Mouse (Mus musculus): Measurements from ENCODE around the gene Usp6nl. TPM values are rescaled to one million over a fixed set of nuclear protein-coding genes. Genes with fewer than 3 reads are reported as not detected.

The Usp6nl gene
- polyA plus RNA-seq, 1 experiment from 2014 or later: 11.8 TPM

DNA sequence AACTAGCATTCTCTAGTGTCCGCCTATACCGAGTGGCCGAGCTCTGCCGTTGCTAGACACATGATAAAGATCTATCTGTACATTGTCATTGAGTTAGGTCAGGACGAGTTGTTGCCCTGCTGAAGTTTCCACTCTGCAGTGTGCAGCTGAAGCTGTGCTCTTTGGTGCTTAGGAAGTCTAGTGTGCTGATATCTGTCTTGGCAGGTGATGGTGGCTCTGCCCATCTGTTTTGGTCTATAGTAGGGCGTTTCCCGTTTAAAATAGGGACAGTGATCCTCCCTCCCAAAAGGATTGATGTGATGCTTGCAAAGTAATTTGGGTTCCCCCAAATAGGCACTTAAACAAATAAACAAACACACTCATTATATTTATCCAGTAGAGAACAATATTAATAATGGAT lies 82.2 kb downstream of the Usp6nl start:
- no peak overlapping the region for H3K27ac ChIP-seq
- 0 out of 2 replicates have a peak, but pooled peaks cover 9% of the 10 kb centered on the region for H3K4me1 ChIP-seq (replicated peaks)
- H3K27me3 ChIP-seq (replicated peaks): no peaks in the 10 kb centered on the region
- H3K4me2 ChIP-seq (replicated peaks): no peak overlapping the region
- 66% methylated on average over 7 of the region's 7 CpGs for WGBS
- H3K4me3 ChIP-seq (replicated peaks): no peak overlapping the region
- no peak overlapping the region for H3K9ac ChIP-seq
- H3K36me3 ChIP-seq: no peaks in the 10 kb centered on the region
- ATAC-seq: no peak
- H3K9me3 ChIP-seq: no peaks in the 10 kb centered on the region

DNA sequence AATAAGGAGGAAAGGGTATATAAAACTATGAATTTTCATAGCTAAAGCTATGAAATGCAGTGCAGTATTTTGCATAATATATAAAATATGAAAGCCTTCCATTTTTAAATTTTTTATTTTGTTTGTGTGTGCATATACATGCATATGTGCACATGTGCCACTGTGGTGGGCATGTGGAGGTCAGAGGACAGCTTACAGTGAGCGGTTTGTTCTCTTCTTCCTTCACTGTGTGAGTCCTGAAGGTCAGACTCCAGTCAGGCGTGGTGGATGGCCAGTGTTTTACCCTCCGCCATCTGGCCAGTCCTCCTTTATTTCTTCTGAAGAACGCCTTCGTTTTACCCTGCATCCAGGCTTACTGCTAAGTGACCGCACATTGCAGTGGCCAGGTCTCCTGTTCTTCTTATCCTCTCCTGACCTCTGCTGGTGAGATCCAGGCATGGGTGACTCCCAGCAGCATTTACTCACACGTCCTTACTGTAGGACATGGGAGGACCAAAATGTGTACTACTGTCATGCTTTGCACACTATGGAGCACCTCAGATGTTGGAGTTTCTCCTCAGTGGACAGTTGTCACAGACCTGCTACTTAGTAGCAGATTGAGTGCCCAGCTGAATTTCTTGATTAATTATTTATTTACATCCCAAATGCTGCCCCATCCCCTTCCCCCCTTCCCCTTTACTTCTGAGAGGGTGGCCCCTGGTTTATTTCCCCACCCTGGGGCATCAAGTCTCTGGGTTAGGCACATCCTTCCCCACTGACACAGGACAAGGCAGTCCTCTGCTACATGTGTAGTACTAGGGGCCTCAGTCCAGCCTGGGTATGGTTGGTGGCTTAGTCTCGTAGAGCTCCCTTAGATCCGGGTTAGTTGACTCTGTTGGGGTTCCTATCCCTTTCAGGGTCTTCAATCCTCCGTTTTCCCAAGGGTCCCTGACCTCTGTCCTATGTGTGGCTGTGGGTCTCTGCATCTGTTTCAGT lies 82.9 kb downstream of the Usp6nl start:
- no peak overlapping the region for H3K4me3 ChIP-seq (replicated peaks)
- no peak overlapping the region for H3K27ac ChIP-seq
- ATAC-seq: peak; percentile 62
- H3K36me3 ChIP-seq: no peaks in the 10 kb centered on the region
- no peak overlapping the region for H3K4me2 ChIP-seq (replicated peaks)
- no peaks in the 10 kb centered on the region for H3K27me3 ChIP-seq (replicated peaks)
- H3K9me3 ChIP-seq: no peaks in the 10 kb centered on the region
- 39% methylated on average over 10 of the region's 10 CpGs for WGBS
- H3K9ac ChIP-seq: no peak overlapping the region
- 0 out of 2 replicates have a peak, but pooled peaks cover 9% of the 10 kb centered on the region for H3K4me1 ChIP-seq (replicated peaks)

DNA sequence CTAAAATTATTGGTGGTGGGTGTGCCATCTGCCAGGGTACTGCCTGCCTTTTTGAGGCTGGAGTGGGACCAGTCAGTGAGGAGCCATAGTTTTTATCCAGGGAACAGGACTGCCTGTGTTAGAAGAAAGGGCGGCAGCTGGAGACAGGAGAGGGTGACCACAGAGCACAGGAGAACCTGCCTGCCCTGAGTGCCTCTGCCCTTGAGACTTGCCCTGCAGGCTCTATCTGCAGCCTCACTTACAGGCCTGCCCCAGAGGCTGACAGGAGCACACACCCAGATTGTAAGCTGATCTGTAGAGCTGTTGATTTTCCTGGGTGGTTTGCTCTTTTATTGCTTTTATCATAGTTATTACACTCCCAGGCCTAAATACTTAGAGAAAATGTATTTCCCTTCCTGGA lies 85.2 kb downstream of the Usp6nl start:
- ATAC-seq: peak; percentile 93
- peak overlapping the region; percentile 80 for H3K27ac ChIP-seq

GRCm38 (mm10) chr2:6412645-6413044 lies 90.2 kb downstream of the Usp6nl start:
- no peaks in the 10 kb centered on the region for H3K9me3 ChIP-seq
- H3K4me2 ChIP-seq (replicated peaks): no peak overlapping the region
- H3K4me1 ChIP-seq (replicated peaks): 0 out of 2 replicates have a peak, but pooled peaks cover 3% of the 10 kb centered on the region
- WGBS: 75% methylated on average over 1 of the region's 1 CpGs
- H3K27me3 ChIP-seq (replicated peaks): no peaks in the 10 kb centered on the region
- no peaks in the 10 kb centered on the region; the same call in 1 of the 2 replicates for H3K36me3 ChIP-seq
- H3K4me3 ChIP-seq (replicated peaks): no peak overlapping the region
- no peak overlapping the region for H3K9ac ChIP-seq
- no peak overlapping the region for H3K27ac ChIP-seq
- ATAC-seq: no peak

More for the DNA sequence above, 85.2 kb downstream of the Usp6nl start:
- Histone ChIP-seq H3K36me3 (no peaks in the 10 kb centered on the region; the same call in 1 of the 2 replicates), H3K4me1 (replicated peaks) (0 out of 2 replicates have a peak, but pooled peaks cover 9% of the 10 kb centered on the region), H3K9me3 (no peaks in the 10 kb centered on the region), H3K4me2 (replicated peaks) (no peak overlapping the region), H3K27me3 (replicated peaks) (no peaks in the 10 kb centered on the region), H3K9ac (no peak overlapping the region), H3K4me3 (replicated peaks) (no peak overlapping the region)
- 82% methylated on average over 1 of the region's 1 CpGs for WGBS

GRCm38 (mm10) chr2:6413723-6414122 lies 91.3 kb downstream of the Usp6nl start:
- 0 out of 2 replicates have a peak, but pooled peaks cover 3% of the 10 kb centered on the region for H3K4me1 ChIP-seq (replicated peaks)
- 80% methylated on average over 2 of the region's 2 CpGs for WGBS
- H3K4me3 ChIP-seq (replicated peaks): no peak overlapping the region
- no peaks in the 10 kb centered on the region for H3K9me3 ChIP-seq
- H3K4me2 ChIP-seq (replicated peaks): no peak overlapping the region
- no peaks in the 10 kb centered on the region; the same call in 1 of the 2 replicates for H3K36me3 ChIP-seq
- H3K9ac ChIP-seq: no peak overlapping the region
- H3K27me3 ChIP-seq (replicated peaks): no peaks in the 10 kb centered on the region
- no peak overlapping the region for H3K27ac ChIP-seq
- no peak for ATAC-seq

- Histone ChIP-seq H3K36me3 (no peaks in the 10 kb centered on the region; the same call in 1 of the 2 replicates), H3K4me2 (replicated peaks) (no peak overlapping the region), H3K9me3 (no peaks in the 10 kb centered on the region), H3K4me3 (replicated peaks) (no peak overlapping the region), H3K4me1 (replicated peaks) (no peaks in the 10 kb centered on the region), H3K9ac (no peak overlapping the region), H3K27ac (no peak overlapping the region), H3K27me3 (replicated peaks) (no peaks in the 10 kb centered on the region)
- ATAC-seq: no peak
- WGBS: 90% methylated on average over 5 of the region's 5 CpGs
Measured at GRCm38 (mm10) chr2:6414400-6414799, 91.9 kb downstream of the Usp6nl start.

- H3K36me3 ChIP-seq: no peaks in the 10 kb centered on the region
- no peak for ATAC-seq
- H3K4me1 ChIP-seq (replicated peaks): no peaks in the 10 kb centered on the region
- no peak overlapping the region for H3K9ac ChIP-seq
- no peaks in the 10 kb centered on the region for H3K27me3 ChIP-seq (replicated peaks)
- no peak overlapping the region for H3K4me3 ChIP-seq (replicated peaks)
- H3K27ac ChIP-seq: no peak overlapping the region
- H3K9me3 ChIP-seq: no peaks in the 10 kb centered on the region
- H3K4me2 ChIP-seq (replicated peaks): no peak overlapping the region
- WGBS: 84% methylated on average over 11 of the region's 11 CpGs
Measured at GRCm38 (mm10) chr2:6417158-6417557, 94.7 kb downstream of the Usp6nl start.

DNA sequence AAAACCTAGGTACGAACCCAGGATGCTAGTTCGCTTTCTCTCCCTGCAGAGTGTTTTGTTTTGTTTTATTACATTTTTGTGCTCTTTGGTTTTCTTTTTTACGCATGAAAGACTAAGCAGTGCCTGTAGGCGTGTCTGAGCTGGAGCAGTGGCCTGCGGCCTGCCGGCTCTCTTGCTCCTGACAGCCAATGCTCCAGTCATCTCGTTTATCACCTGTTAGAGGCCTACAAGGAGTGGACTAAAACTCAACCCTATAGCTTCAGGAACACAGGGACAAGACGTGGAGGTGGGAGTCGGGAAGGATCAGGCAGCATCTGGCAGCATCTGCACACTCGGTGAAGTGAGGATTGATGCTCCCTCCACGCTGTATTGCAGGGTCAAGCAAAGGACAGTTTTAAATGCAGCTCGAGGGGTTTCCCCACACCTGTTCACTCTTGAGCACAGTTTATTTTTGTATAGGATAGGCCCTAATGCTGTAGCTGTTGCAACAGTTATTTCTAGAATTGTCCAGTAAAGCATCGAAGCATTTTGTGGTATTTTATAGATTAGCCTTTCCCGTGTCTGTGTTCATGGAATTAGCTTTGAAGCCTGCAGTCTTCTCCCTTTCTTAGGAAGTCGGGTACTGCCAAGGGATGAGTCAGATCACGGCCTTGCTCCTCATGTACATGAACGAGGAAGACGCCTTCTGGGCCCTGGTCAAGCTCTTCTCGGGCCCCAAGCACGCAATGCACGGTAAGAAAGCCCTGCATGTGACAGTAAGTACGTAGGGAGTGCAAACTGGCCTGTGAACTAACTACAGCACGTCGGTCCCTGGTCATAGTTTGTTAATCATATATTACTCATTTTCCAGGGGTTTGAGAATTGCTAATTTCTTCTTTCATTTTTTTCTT lies 101.4 kb downstream of the Usp6nl start:
- 79% methylated on average over 24 of the region's 24 CpGs for WGBS
- ATAC-seq: no peak

GRCm38 (mm10) chr2:6424851-6425250 lies 102.4 kb downstream of the Usp6nl start:
- Histone ChIP-seq H3K4me3 (replicated peaks) (no peak overlapping the region), H3K9ac (no peak overlapping the region), H3K27ac (no peak overlapping the region), H3K4me1 (replicated peaks) (peaks cover 4% of the 10 kb centered on the region; the same call in 1 of the 2 replicates), H3K27me3 (replicated peaks) (no peaks in the 10 kb centered on the region), H3K9me3 (no peaks in the 10 kb centered on the region), H3K36me3 (peaks cover 12% of the 10 kb centered on the region; the same call in 1 of the 2 replicates), H3K4me2 (replicated peaks) (no peak overlapping the region)
- no peak for ATAC-seq
- 84% methylated on average over 5 of the region's 5 CpGs for WGBS

More for the DNA sequence above, 101.4 kb downstream of the Usp6nl start:
- peaks cover 4% of the 10 kb centered on the region; the same call in 1 of the 2 replicates for H3K4me1 ChIP-seq (replicated peaks)
- no peak overlapping the region for H3K4me3 ChIP-seq (replicated peaks)
- no peak overlapping the region for H3K27ac ChIP-seq
- H3K9me3 ChIP-seq: no peaks in the 10 kb centered on the region
- no peak overlapping the region for H3K4me2 ChIP-seq (replicated peaks)
- peaks cover 12% of the 10 kb centered on the region; the same call in 1 of the 2 replicates for H3K36me3 ChIP-seq
- no peaks in the 10 kb centered on the region for H3K27me3 ChIP-seq (replicated peaks)
- no peak overlapping the region for H3K9ac ChIP-seq

DNA sequence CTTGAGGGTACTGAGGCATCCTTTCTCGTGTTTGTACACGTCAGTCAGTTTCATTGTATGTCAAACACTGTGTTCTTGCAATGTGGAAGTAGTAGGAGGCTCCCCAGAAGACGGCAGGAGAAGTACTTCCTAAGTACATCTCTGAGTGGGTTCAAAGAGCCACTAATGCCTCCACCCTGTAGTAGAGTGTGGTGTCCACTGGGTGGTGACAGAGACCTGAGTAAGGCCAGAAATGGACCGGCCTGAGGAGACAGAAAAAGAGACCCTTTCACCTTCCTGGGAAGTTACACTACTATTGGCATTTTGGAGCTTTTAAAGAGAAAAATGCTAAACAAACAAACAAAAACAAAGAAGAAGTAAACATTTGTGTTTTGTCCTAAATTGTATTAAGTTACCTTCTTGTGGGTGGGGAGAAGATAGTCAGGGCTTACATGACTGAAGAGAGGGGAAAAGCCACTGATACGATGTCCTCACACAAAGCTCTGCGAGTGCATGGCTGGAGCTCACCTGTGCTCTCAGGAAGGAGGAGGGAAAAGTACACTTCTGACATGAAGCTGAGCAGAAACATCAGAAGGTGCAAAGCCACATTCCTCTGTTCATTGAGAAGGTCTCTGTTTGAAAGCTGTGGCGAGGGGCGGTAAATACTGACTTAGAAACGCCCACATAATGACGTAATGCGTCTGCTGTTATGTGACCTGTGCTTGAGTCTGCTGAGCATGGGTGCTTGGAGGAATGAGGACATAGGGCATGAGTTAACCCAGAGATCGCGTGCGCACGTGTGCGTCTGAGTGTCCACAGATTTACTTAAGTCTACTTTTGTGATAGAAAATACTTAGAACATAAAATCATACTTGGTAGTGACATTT lies 113.9 kb downstream of the Usp6nl start:
- ATAC-seq: peak; percentile 73
- Histone ChIP-seq H3K9me3 (no peaks in the 10 kb centered on the region), H3K27ac (no peak overlapping the region), H3K4me3 (replicated peaks) (no peak overlapping the region), H3K36me3 (peaks cover 19% of the 10 kb centered on the region; the same call in 1 of the 2 replicates), H3K9ac (no peak overlapping the region), H3K4me2 (replicated peaks) (no peak overlapping the region), H3K4me1 (replicated peaks) (no peaks in the 10 kb centered on the region), H3K27me3 (replicated peaks) (no peaks in the 10 kb centered on the region)
- 73% methylated on average over 16 of the region's 16 CpGs for WGBS

DNA sequence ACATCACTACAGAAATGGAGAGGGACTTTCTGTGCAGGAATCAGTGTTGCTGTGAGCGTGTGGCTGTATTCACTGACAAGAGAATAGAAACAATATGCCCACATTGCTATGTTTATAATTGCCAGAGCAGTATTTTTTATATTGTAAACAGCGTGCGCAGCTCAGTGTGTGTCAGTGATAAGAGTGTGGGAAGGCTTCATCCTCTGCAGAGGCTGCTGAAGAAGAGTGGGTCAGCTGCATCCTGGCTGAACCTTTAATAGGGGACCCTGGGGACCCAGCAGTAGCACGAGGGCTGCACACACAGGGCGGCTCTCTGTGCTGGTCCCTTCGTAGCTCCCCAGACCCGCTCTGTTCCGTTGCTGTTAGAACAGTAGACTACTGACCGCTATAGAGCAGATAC lies 119.2 kb downstream of the Usp6nl start:
- Histone ChIP-seq H3K9me3 (no peaks in the 10 kb centered on the region), H3K27ac (no peak overlapping the region), H3K9ac (no peak overlapping the region), H3K4me2 (replicated peaks) (no peak overlapping the region), H3K4me1 (replicated peaks) (no peaks in the 10 kb centered on the region), H3K36me3 (peaks cover 17% of the 10 kb centered on the region), H3K4me3 (replicated peaks) (no peak overlapping the region), H3K27me3 (replicated peaks) (no peaks in the 10 kb centered on the region)
- WGBS: 66% methylated on average over 9 of the region's 9 CpGs
- ATAC-seq: no peak
